Mouse (Mus musculus) monocyte, adult 2 months (primary cell): ENCODE results near the gene Gm28308.

Experiments
- DNase-seq, 2 experiments: peaks; one replicate each; pipeline ENCODE4 v3.0.0; 2022; ENCODE audit warnings: low spot score in 2 of 2, low read depth in 1 of 2

Gm28308 gene

DNA sequence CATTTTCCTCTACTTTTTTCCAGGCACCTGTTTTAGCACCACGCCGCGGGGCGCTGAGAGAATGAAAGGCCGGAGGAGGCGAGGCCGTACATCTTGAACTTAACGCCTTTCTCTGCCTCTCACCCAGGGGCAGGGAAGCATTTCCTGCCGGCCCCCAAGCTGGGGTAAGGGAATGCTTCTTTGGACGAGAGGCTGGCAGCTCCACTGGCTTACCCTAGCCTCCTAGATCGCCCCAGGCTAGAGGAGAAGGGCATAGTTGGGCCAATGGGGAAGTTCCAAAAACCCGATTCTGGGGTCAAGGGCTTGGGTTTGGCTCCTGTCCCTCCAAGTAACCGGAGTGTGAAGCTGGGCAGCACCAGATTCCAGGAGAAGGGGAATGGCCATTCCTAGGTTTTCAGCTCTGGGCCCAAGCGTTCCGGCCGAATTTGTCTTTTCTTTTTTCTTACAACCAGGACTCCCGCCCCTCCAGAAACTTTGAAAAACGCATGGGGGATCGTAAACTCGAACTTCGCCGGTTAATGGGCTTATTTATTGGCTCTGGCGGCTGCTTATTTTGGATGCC is 19.9 kb upstream of the Gm28308 start:
- no peak for DNase-seq

DNA sequence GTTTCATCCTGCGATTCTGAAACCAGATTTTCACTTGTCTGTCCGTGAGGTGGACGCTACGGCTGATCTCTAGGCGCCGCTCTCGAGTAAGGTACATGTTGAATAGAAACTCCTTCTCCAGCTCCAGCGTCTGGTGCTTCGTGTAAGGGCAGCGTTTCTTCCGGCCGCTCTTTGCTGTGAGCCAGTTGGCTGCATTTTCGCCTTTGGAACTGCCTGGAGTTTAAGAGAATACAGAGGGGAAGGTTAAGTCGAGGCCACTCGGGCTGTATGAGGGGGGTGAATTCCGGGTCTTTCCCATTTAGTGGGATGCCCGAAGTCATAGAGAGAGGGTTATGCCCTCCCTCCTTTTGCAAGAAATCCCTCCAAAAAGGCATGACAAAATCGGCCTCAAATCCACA is 19.4 kb upstream of the Gm28308 start:
- no peak for DNase-seq

DNA sequence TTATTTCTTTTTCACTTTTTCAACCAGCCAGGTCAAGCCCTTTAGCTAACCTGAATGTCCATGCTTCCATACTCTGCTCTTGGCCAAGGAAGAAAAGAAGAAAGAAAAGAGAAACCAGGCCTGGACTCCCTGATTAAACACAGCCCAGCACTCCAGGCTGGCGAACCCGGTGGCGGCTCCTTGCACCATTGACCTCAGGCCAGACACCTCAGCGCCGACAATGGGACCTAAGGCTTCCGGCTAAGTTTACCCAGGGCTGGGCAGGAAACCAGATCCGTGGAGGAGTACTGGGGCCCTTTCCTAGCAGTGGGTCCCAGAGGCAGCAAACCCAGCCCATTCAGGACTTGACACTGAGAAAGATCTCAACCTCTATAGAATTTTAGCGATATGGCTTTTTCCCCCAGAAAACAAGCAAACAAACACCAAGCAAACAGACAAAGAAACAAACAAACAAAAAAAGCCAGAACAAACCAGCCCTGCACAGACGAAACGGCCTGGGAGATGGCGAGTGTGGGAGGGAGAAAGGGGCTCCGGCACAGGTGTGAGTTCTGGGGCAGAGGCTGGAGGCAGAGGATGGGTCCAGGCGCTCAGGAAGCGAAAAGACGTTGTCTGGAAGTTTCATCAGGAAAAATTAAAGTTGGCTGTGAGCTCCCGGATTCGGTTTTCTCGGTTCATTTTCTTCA is 18.9 kb upstream of the Gm28308 start:
- no peak for DNase-seq

DNA sequence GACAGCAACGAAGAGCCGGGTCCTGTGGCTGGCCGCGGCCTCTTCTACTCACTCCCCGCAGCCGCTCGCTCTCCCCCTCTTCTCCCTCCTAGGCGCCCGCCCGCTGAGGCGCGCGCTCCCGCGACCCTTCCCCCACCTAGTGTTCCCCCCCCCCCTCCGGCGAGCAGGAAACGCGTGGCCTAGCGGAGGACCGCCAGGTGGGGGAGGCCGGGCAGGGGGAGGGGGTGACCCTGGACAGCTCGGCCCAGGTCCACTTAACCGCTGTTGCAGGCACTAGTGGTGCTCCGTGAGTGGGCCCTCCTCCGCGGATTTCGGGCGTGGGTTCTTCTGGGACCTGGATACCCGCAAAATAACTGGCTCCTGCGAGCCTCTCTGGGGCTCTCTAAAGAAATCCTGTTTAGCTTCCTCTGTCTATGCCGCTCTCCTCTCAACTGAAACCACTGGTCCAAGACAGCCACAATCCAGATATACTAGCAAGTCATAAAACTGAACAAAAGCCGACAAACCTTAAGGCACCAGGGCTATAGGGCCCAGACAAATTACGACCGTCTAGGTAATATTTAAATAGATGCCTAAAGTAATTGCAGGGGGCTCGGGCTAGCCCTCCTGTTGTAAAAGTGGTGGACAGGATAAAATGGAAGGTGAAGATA is 17.5 kb upstream of the Gm28308 start, which contains the start of gene Hoxa9:
Gene Hoxa9 (minus strand): TSS at position 574 of the 650 bp plus-strand sequence.
- DNase-seq = no peak

DNA sequence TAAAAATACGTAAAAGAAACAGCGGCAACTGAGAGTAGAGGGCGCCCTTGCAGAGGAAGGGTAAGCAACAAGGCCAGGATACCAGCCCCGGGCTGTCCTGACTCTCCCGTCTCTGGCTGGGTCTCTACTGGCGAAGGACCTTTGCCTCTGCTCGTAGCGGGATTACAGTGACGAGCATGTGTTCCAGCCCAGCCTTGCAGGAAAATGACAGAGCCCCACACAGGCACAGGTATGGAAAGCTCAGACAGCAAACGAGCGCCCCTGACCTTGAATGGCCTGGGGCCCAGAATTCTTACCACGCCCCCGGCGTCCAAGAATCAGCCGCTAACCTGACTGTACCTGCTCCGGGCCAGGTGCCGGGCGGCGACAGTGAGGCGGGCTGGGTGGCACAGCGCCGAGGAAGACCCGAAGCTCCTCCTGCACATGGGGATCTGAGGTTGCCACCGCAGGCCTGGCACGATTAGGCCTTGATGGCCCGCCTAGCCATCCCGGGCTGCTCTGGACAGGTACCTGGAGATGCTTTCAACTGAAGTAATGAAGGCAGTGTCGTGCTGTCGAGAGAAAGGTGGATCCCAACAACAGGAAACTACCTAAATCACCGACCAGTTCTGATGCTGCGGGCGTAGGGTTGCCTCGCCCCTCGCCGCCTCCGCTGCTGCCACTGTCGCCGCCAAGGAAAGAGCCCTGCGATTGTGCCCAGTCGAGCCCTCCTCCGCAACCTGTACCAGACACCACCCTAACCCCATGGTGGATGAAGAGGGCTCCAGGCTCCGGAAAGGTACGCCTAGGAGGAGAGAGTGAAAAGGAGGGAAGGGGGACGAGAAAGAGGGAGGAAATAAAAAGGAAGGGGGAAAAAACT is 16.6 kb upstream of the Gm28308 start:
- DNase-seq = no peak

DNA sequence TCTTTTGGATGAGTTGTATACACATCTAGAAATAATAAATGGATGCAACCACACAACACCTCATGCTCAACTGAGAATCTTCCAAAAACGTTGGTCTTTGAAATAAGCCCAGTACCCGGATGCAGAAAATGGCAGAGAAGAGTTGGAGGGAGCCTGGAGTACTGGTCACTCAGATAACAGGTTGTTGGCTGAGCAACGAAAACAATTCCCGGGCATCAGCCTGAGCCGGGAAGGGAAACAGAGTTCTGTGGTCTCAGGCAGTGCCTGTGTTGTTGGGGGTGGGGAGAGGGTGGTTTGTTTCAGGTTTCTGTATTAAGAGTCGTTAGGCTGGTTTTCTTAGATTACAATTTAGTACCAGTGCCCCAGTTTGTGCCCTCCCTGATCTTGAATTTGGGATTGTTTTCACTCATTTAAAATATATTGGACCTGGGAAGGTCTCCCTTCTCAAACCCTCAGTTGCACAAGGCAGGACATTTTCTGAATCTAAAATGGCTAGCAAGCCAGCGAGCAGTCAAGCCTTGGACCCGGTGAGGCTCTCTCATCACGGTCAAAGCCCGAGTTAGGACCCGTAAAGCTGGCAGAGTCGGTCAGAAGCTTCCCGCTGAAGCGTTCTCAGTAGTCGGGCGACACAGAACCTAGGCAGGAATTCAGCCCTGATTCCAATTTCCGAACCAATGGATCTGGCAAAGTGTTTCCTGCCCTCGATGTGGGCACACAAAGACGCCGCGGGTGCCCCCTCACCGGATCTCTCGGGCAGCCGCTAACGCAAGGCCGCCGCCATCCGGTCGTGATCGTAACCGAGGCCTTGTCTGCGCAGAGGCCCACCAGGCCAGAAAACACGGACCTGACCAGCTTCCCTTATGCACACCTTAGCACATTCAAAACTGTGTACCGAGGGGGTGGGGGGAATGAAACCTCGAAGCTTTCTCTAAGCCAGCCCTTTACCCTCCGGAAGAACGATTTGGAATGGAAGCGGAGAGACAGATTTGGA is 15.6 kb upstream of the Gm28308 start:
- no peak for DNase-seq

DNA sequence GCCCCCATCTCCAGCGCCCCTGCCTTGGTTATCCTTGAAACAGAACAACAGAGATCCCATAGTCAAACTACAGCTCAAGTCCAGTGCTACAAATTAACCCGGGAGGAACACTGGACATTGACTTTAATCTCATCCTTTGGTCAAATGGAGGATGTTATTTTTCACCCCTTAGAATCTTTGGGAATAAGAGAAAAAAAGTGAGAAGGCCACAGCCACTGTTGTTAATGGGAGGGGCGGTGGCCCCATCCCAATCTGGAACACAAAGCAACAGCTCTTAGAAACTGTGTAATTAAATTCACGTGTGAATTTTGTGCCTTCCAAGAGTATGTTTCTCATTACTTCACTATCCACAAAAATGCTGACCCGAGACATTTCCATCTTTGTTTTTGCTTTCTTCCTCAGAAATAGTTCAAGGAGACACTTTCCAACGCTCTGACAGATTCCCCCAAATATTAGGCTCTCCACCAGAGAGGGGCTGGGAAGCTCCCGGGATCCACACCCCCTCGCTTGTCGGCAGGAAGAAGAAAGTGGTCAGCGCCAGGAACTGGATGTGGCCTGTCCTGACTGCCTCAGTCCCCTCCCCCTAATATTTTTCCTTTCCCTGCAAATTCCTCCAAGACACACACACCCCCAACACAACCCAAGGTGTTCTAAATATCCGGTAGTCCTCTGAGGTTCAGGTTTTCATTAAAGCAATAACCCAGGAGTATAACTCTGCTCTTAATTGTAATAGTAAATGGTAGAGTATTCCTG is 14.5 kb upstream of the Gm28308 start:
- DNase-seq = no peak

DNA sequence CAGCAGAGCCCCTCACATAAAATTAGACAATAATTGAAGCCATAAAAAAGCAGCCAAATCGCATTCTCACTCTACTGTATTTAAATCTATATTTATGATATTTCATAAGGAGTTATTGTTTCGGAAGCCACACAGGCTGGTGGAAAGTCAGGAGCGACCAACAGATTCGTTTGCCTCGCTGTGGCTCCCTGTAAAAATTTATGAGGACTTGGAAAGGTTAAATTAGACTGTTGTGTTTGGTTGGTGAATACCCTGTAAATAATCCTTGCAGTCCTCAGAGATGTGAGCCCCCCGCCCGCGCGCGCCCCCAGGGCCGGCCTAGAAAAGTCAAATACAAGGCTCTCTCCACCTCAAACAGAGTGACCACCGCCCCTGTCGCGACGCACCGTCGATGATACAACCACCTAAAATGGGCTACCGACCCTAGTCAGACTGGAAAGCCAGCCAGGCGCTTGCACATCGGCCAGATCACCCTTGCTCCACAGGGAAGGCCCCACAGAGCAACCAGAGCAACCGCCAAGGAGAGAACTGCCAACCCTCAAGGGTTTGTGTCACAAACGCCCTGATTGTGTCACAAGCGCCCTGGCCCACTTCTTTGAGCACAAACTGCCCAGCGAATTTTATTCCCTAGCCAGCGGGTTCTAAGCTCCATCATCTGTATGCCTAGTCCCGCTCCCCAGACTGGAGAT is 13.6 kb upstream of the Gm28308 start:
- no peak for DNase-seq

DNA sequence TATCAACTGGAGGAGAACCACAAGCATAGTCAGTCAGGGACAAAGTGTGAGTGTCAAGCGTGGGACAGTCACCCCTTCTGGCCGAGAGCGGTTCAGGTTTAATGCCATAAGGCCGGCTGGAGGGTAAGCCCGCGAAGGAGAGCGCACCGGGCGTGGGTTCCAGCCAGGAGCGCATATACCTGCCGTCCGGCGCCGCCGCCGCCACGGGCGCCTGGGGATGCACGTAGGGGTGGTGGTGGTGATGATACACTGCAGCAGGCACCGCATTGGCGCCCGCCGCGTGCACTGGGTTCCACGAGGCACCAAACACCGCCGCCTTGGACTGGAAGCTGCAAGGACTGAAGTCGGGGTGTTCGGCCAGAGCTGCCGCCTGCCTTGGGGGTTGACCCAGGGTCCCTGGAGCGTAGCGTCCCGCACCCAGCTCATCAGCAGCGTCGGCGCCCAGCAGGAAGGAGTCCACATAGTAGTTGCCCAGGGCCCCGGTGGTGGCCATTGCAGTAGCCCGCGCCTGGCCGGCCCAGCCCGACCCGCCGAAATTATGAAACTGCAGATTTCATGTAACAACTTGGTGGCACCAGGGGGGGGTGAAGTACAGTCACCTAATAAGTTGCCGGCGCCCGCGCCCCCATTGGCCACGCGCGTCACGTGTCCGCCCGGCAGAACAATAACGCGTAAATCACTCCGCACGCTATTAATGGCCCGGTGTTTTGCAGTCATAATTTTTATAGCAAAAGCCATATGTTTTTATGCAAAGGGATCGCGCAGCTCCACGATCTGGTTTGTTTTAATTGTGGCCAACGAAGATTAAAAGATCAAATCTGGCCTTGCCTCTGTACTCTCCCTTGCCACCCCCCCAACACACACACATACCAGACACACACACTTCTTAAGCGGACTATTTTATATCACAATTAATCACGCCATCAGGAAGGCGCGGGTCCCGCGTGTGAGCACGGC is 12.8 kb upstream of the Gm28308 start:
- DNase-seq = no peak

DNA sequence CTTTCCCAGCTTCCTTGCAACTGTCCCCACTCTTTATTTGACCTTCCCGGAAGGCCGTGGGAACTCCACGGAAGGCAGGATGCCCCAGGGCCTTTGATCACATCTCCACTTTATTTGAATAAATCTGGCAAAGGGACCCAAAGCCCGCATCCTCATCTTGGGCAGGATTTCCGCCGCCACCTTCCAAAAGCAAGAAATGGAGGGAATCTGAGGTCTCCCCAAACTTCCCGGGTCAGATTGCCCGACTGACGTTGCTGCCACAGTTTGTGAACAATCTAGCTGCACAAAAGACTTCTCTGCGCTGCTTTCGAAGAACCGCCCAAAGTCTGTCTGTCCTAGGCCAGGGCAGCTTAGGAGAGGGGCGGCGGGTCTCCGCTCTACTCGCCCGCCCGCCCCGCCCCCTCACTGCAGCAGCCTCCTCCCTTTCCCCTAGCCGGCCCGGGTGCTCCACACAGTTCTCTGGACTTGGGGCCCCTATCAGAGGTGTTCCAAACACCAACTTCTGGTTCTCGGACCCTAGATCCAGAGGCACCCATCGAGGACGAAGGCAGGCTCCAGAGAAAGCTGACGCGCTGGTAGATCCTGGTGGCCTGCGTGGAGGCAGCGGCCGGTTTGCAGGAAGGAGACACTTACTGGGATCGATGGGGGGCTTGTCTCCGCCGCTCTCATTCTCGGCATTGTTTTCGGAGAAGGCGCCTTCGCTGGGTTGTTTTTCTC is 11.9 kb upstream of the Gm28308 start:
- no peak for DNase-seq

DNA sequence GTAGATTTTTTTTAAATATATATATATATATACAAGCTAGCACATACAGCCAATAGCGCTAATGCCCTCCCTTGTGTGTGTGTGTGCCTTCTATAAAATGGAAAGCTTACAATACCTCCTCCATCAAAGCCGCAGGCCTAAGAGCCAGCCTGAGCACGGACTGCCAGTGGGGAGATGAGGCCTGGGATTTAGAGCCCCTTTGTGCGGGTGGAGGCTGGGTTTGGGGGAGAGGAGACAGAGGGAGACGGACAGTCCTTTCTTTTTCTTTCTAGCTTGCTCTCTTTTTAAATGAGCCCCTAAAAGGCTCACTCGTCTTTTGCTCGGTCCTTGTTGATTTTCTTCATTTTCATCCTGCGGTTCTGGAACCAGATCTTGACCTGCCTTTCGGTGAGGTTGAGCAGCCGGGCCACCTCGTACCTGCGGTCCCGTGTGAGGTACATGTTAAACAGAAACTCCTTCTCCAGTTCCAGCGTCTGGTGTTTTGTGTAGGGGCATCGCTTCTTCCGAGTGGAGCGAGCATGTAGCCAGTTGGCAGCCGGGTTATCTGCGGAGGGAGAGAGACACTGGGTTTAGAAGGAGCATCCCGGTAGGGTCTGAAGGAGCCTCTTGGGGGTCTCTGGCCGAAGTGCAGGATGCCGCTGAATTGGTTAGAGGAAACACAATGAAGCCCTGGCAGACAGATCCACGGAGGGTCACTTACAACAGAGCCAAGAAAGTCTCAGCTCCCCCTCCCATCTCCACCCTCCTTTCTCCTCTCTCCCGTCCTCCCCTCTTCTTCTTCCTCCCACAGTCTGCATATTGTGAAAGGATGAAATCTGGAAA is 11.0 kb upstream of the Gm28308 start:
- DNase-seq = no peak

DNA sequence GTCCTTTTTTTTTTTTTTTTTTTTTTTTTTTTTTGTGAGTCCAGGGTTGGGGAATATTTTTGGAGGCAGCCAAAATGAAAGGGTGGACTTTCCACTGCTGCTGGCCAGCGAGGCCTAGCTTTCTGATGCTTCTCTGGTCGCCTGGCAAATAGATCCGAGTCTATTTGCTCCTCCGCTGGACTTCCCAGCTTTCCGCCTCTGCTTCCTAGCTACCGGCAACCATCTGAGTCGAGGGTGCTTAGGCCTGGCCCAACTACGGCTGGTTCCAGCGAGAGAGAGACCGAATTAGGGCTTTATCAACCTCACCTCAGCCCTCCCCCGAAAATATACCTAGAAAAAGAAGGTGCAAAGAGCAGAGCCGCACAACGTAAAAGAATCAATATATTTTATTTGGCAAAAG is 9.6 kb upstream of the Gm28308 start:
- no peak for DNase-seq

DNA sequence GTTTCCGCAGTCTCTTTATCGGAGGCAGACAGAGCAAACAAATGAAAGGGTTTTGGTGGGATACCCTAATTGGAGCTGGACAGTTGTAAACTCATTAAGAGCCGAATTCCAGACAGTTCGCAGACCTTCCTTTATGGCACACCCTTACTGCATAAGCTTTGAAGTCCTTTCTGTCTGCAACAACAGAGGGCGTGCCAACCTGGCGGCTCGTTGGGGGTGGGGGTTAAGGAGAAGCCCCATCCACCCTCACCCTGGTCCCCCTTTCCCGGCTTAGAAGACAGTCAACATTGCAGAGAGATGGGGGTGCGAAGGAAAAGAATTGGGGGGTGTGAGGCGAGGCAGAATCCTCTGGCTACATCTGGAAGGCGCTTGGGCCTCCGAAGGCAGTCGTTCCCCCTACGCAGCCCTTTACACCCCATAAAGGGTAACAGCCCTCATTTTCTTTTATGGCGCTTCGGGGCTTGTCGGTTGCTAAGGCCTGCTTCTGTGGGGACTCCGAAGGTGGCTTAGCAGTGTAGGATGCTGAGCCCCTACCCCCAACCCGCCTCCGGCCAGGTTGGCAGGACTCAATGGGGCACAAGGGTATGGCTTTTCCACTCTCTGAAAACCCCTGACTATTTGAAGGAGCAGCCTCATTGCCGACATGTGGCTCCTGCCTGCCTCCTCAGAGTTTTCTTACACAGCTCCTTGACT is 9.0 kb upstream of the Gm28308 start:
- DNase-seq = no peak

DNA sequence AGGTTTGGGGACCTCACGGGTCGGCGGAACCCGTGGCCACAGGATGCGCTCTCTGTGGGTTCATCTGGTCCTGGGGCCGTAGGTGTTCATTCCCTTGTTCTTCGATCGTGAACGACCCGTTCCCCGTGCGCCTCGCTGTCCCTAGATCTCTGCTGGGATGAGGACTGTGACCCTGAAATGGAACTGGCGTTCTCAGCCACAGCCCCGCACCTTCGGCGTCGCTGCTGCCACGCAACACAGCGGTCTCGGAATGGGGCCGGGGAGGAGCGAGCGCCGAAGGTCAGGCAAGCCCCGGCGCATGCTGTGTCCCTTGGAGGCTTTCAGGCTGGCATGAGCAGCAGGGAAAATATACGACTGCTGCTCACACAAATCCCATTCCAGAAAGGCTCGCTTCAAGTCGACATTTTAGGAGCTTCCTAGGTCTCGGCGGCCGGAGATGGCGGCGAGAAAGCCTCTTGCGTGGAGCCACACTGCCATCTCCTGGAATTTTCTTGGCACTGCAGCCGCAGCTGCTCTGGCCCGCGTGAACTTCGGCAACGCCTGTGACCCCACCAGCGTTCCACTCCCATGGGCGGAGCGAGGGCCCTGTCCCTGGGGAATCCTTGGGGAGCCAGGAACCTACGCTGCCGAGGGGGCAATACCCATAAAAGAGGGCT is 8.3 kb upstream of the Gm28308 start, which contains the start of gene Hoxa7:
Gene Hoxa7 (minus strand): TSS at position 518 of the 656 bp plus-strand sequence.
- peak; percentile 43 to 80 for DNase-seq

DNA sequence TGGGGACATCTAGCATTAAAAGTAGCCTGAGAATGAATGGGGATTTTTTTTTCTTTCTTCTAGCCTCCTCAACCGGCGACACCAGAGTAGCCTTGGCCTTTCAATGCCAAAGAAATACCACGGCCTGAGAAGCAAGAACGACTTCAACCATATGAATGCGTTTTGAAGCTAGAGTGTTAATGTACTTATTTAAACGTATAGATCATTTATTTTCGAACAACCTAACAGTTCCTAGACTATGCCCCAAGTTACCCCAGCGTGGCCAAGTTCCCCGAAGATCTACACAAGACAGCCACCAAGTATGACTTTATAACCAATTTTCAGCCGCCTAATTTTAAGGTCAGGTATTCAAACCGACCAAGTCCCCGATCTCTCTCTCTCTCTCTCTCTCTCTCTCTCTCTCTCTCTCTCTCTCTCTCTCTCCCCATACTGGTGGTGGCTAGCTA is 7.7 kb upstream of the Gm28308 start:
- no peak for DNase-seq
